Mouse (Mus musculus) heart, postnatal 0 days (tissue): ENCODE data around the gene Plcb4. TPM values are rescaled to one million over a fixed set of nuclear protein-coding genes. Genes with fewer than 3 reads are reported as not detected.

Source experiments
- ATAC-seq: fragments of 200-750 bp; cut with Nextera tagmentation; 2 replicates; pipeline ENCODE4 v1.8.0; 2017; ENCODE audit warnings: low read depth, moderate number of reproducible peaks, moderate library complexity; ENCODE audit not compliant: insufficient read depth
- DNase-seq: peaks from one replicate; pipeline ENCODE4 v3.0.0-alpha.2; 2016; ENCODE audit warnings: low spot score
- H3K27ac ChIP-seq: fragments of 300-500 bp; sonication (generic); 2 replicates; pipeline ENCODE4 v1.5.1; 2014; ENCODE audit warnings: low read depth, mild to moderate bottlenecking
- H3K27me3 ChIP-seq: fragments of 300-500 bp; sonication (generic); 2 replicates; pipeline ENCODE4 v1.6.1; 2014; ENCODE audit warnings: low read length, mixed read lengths; ENCODE audit not compliant: control insufficient read depth, insufficient read depth
- H3K36me3 ChIP-seq: fragments of 300-500 bp; sonication (generic); replicated peaks from 2 replicates; pipeline ENCODE4 v1.6.1; 2014; ENCODE audit warnings: low read length, mixed read lengths; ENCODE audit not compliant: control insufficient read depth, insufficient read depth
- H3K4me1 ChIP-seq: fragments of 300-500 bp; sonication (generic); 2 replicates; pipeline ENCODE4 v1.6.1; 2014; ENCODE audit warnings: antibody characterized with exemption; ENCODE audit not compliant: control insufficient read depth, insufficient read depth
- H3K4me2 ChIP-seq: fragments of 300-500 bp; sonication (generic); 2 replicates; pipeline ENCODE4 v1.6.1; 2014; ENCODE audit warnings: low read depth, mild to moderate bottlenecking, low read length, moderate library complexity
- H3K4me3 ChIP-seq: fragments of 300-500 bp; sonication (generic); 2 replicates; pipeline ENCODE4 v1.5.1; 2014; ENCODE audit warnings: low read depth, low read length
- H3K9ac ChIP-seq: fragments of 300-500 bp; sonication (generic); replicated peaks from 2 replicates; pipeline ENCODE4 v1.6.1; 2014; ENCODE audit warnings: low read depth, low read length, mixed read lengths
- H3K9me3 ChIP-seq: fragments of 300-500 bp; sonication (generic); replicated peaks from 2 replicates; pipeline ENCODE4 v1.6.1; 2016; ENCODE audit warnings: low read length; ENCODE audit not compliant: control insufficient read depth
- CTCF ChIP-seq: IDR thresholded peaks from 2 replicates; pipeline ENCODE4 v1.5.1; 2016; ENCODE audit warnings: antibody characterized with exemption, control low read depth, low read depth
- EP300 ChIP-seq: IDR thresholded peaks from 2 replicates; pipeline ENCODE4 v1.6.1; 2016; ENCODE audit warnings: antibody characterized with exemption, low read depth
- WGBS: fragments of 180-500 bp; shearing (Covaris S2); extraction: QIAGEN DNeasy Blood & Tissue Kit; methylation state at CpG from one replicate; pipeline ENCODE4 v1.1.7; 2014; 5-methylcytosine and 5-hydroxymethylcytosine counted together
- polyA plus RNA-seq: library from polyadenylated mRNA; unstranded; fragments of >200 nt; fragmentation: Nextera tagmentation; extraction: Ambion mirVana; gene quantifications from 2 replicates; pipeline ENCODE4 v1.2.1, GENCODE M21; 2015
- total RNA-seq: library from RNA; depleted of rRNA; stranded (reverse); fragments of >200 nt; gene quantifications from 2 replicates; pipeline ENCODE4 v1.2.3, GENCODE M21; 2014; ENCODE audit warnings: low replicate concordance; rRNA removed

Gene Plcb4
- total RNA-seq (30.6 and 57.0 TPM in 2 replicates), polyA plus RNA-seq (30.6 and 34.7 TPM in 2 replicates)

- no peaks in the 10 kb centered on the region for H3K36me3 ChIP-seq
- DNase-seq (peak; percentile 84), ATAC-seq (peak; percentile 86)
- H3K4me1 ChIP-seq: 0 out of 2 replicates have a peak, but pooled peaks cover 4% of the 10 kb centered on the region
- peak within 1 kb of the TSS; percentile 95 for H3K4me3 ChIP-seq
- H3K27me3 ChIP-seq: no peaks in the 10 kb centered on the region
- peak within 1 kb of the TSS; percentile 99 for H3K27ac ChIP-seq
- H3K4me2 ChIP-seq: peak within 1 kb of the TSS; percentile 86
- H3K9ac ChIP-seq: peak within 1 kb of the TSS; percentile 93
- TF ChIP-seq EP300 (0 out of 2 replicates have a peak, but pooled peaks have one; percentile 31), CTCF (no peak)
- under 1% methylated on average over 56 of the region's 71 CpGs for WGBS
- no peaks in the 10 kb centered on the region for H3K9me3 ChIP-seq
Measured at GRCm38 (mm10) chr2:135658486-135659390, at the start of gene Plcb4. Gene Plcb4 (plus strand): TSS chr2:135659011.

GRCm38 (mm10) chr2:135614651-135615261 lies 44.1 kb upstream of the Plcb4 start:
- no peak overlapping the region for H3K27ac ChIP-seq
- no peaks in the 10 kb centered on the region for H3K4me1 ChIP-seq
- DNase-seq (no peak), ATAC-seq (no peak)
- WGBS: 35% methylated on average over 4 of the region's 4 CpGs
- H3K4me3 ChIP-seq: no peak overlapping the region
- no peaks in the 10 kb centered on the region for H3K9me3 ChIP-seq
- H3K9ac ChIP-seq: no peak overlapping the region
- H3K27me3 ChIP-seq: no peaks in the 10 kb centered on the region
- no peaks in the 10 kb centered on the region for H3K36me3 ChIP-seq
- H3K4me2 ChIP-seq: no peak overlapping the region
- TF ChIP-seq EP300 (no peak), CTCF (no peak)

GRCm38 (mm10) chr2:135616090-135616489 lies 42.7 kb upstream of the Plcb4 start:
- H3K27me3 ChIP-seq: no peaks in the 10 kb centered on the region
- TF ChIP-seq EP300: no peak
- no peak for TF ChIP-seq CTCF
- H3K4me1 ChIP-seq: no peaks in the 10 kb centered on the region
- H3K27ac ChIP-seq: no peak overlapping the region
- ATAC-seq (no peak), DNase-seq (no peak)
- H3K36me3 ChIP-seq: no peaks in the 10 kb centered on the region
- no peak overlapping the region for H3K4me2 ChIP-seq
- no peaks in the 10 kb centered on the region for H3K9me3 ChIP-seq
- no peak overlapping the region for H3K9ac ChIP-seq
- WGBS: 68% methylated on average over 1 of the region's 1 CpGs
- no peak overlapping the region for H3K4me3 ChIP-seq

GRCm38 (mm10) chr2:135618551-135618950 lies 40.3 kb upstream of the Plcb4 start:
- H3K4me3 ChIP-seq: no peak overlapping the region
- no peaks in the 10 kb centered on the region for H3K36me3 ChIP-seq
- TF ChIP-seq EP300 (no peak), CTCF (no peak)
- H3K4me1 ChIP-seq: no peaks in the 10 kb centered on the region
- H3K9me3 ChIP-seq: no peaks in the 10 kb centered on the region
- DNase-seq: no peak
- H3K4me2 ChIP-seq: no peak overlapping the region
- no peaks in the 10 kb centered on the region for H3K27me3 ChIP-seq
- no peak overlapping the region for H3K9ac ChIP-seq
- ATAC-seq: no peak
- H3K27ac ChIP-seq: no peak overlapping the region

- 40% methylated on average over 2 of the region's 2 CpGs for WGBS
- no peaks in the 10 kb centered on the region for H3K4me1 ChIP-seq
- H3K36me3 ChIP-seq: no peaks in the 10 kb centered on the region
- H3K4me3 ChIP-seq: no peak overlapping the region
- no peak overlapping the region for H3K9ac ChIP-seq
- no peak for TF ChIP-seq EP300
- ATAC-seq (no peak), DNase-seq (no peak)
- no peaks in the 10 kb centered on the region for H3K9me3 ChIP-seq
- no peak overlapping the region for H3K27ac ChIP-seq
- no peak overlapping the region for H3K4me2 ChIP-seq
- H3K27me3 ChIP-seq: no peaks in the 10 kb centered on the region
Measured at GRCm38 (mm10) chr2:135619956-135620355, 38.9 kb upstream of the Plcb4 start.
